Mouse (Mus musculus) ovary, postnatal 36 days (tissue): ENCODE data around the gene Ciapin1.

ENCODE experiments used
- DNase-seq: peaks from one replicate; pipeline ENCODE4 v3.0.0; 2022; ENCODE audit warnings: low spot score, mixed read lengths

Gene Ciapin1

DNA sequence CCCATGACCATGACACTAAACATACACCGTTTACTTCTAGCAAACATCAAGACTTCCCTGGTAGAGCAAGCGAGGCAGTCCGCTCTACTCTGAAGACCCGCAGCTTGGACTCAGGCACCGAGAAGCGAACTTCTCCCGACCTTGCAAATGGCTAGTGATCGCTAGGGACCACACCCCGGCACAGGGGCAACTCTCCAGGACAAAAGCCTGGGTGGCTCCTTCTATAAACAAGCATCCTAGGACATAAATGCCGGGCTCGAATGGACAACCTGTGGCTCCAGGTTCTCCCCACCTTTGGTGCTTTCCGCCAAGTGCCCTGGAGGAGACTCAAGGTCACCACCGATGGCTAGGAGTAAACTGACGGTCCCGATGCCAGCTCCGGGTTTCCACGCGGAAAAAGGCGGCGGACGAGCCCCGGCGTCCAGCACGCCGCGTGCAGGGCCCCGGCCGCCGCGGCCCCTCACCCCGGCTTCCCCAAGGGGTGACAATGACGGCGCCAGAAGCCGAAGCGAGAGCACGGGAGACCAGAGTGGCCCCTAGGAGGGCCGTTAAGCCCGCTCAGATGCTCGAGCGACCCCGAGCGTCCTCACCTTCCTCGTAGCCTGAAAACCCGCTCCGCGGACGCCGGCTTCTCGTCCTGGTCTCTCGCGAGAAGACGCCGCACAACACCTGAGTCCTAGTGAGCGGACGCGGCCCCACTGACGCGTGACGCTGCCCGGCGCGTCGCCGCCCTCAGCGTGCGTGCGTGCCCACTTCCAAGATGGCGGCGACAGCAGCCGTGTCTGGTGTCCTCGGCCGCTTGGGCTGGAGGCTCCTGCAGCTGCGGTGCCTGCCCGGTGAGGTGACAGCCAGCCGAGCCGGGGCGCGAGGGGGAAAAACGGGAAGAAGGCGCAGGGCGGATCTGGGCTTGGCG, at the start of gene Ciapin1, which contains the start of gene Coq9:
Gene Ciapin1 (minus strand): TSS at position 697 of the 913 bp plus-strand sequence.
Gene Coq9 (plus strand): TSS at position 660 of the 913 bp plus-strand sequence.
- peak; percentile 94 for DNase-seq

DNA sequence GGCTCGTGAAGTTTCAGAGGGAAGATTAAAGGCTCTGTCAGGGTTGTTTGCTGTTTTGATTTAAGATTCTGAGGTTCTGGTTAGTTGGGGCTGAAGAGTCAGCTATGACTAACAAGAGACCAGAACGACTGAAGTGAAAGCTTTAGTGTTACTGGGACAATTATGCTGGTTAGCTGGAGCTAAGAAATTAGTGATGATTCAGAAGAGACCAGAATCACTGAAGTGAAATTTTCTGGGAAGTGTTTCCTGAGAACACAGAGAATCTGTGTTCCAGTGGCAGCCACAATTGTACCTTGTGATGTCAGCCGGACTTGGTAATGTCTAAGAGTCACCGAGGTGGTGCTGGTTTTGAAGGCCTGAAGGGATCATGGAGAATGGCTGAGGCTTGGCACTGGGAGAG, 42.6 kb upstream of the Ciapin1 start:
- DNase-seq: no peak

GRCm38 (mm10) chr8:94876820-94877219, 38.7 kb upstream of the Ciapin1 start:
- DNase-seq: no peak

GRCm38 (mm10) chr8:94876197-94876730, 38.1 kb upstream of the Ciapin1 start, which contains the start of gene Dok4:
Dok4 (minus strand) TSS chr8:94876330.
- peak; percentile 93 for DNase-seq

DNA sequence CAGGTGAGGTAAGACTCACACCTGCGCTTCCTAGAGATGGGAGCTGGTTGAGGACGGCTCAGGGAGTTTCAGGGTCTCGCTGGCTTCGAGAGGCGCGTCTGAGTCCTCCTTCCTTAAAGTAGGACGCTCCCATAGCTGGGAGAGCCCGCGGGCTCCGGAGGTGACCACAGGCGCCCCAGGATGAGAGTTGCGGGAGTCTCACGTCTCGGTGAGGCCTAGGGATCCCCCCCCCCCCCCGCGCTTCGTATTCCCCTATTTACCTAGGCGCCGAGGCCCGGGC, 37.7 kb upstream of the Ciapin1 start:
- no peak for DNase-seq

- no peak for DNase-seq
Observed at GRCm38 (mm10) chr8:94875096-94875870, 37.1 kb upstream of the Ciapin1 start.

DNA sequence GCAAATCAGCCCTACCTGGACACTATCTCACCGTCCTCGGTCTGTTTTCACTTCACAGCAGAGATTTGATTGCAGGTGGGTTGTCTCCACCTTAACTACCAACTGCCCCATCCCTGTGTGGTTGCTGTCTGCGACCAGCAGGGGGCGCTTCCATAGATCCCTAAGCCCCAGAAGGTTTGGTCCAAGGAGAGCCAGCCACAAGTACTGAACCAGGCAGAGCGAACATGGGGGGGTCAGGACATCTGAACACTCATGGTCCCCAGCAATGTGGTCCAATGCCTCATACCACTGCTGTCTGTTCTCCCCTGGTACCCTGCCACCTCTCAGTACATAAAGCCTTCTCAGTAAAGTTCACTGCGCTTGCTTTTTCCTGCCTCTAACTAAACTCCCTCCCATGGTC, 36.2 kb upstream of the Ciapin1 start:
- peak; percentile 67 for DNase-seq

DNA sequence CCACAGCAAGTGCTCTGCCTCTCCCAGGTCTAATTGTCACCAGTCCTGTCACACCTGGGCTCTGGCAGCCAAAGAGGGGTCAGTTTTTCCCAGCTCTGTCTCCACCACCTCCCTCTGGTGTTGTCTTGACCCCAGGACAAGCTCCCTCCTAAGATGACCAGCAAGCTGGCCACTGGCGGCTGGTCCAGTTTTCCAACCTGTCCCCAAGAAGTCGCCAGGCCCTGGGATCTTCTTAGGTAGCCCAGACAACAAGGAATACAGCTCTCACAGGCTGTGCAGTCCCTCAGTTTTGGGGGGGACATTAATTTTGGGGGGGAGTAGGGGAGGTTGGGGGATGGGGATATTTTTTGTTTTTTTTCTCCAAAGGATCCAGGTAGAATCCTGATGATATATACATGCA, 34.4 kb upstream of the Ciapin1 start:
- DNase-seq: no peak

- DNase-seq: no peak
Observed at GRCm38 (mm10) chr8:94872156-94872555, 34.0 kb upstream of the Ciapin1 start.

DNA sequence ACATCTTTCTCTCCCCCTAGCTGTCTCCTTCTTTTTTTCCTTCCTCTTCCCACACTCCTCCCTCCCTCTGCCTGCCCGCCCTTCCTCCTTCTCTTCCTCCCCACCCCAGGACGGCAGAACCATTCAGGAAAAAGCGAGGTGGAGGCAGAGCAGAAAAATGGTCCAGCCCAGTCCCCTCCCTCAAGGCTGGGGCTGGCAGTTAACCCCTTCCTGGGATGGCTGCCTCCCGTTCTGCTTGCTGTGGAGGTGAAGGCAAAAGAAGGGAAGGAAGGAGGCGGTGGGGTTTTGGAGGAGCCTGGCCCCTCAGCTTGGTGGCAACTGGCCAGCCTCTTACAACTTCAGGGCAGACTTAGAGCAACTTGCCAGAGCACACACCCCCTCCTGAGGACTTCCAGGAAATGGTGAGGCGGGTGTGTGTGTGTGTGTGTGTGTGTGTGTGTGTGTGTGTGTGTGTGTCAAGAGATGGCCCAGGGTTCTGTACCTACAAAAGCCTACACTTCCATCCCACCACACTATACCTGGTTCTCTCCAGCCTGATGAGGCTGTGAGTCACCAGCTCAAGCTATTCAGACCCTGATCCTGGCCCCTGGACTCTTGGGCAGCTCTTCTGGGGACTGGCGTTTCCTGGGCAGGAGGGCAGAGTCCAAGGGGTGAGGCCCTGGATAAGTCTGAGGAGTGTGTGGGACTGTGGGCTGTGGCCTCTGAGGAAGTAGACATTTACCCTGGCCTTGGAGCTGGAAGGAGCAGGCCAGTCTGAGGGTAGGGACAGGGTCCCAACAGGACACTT, 33.1 kb upstream of the Ciapin1 start:
- peak; percentile 47 for DNase-seq

GRCm38 (mm10) chr8:94870474-94871107, 32.4 kb upstream of the Ciapin1 start:
- DNase-seq: peak; percentile 23

- no peak for DNase-seq
Observed at GRCm38 (mm10) chr8:94870003-94870402, 31.8 kb upstream of the Ciapin1 start.

- no peak for DNase-seq
Observed at GRCm38 (mm10) chr8:94869146-94869545, 31.0 kb upstream of the Ciapin1 start.

DNA sequence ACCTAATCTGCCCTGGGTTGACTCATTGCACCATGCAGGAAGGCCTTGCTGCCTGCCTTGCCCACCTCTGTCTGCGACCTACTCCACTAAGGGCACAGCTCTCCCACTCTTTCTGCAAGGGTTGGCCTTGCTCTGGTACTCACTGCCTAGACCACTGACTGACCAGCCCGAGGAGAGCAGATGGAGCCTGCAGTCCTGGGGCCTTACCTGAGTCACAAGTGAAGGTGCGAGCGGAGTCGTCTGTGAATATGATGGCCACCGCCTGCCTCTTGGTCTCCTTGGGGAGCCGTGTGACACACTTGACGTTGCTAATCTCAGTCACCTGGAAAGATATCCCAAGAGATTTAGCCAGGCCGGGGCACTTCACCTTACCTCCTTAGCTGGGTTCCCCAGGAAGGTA, 28.8 kb upstream of the Ciapin1 start:
- DNase-seq: no peak

DNA sequence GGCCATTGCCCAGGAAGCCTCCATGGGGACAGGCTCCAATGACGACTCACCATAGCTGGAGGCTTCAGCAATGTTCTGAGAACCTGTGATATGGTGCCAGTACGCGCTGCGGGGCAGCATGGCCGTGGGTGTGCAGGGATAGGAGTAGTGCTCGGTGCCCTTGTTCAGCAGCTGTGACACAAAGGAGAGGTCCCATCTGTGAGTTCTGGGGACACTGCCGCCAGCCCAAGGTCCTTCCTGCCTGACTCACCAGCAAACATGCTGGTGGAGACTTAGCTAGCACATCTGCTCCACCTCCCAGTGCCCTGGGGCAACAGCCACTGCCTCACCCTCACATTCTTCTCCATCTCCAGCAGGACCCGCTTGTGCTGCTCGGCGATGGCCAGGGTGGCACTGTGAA, 27.1 kb upstream of the Ciapin1 start:
- DNase-seq: no peak

- no peak for DNase-seq
Observed at GRCm38 (mm10) chr8:94863897-94864673, 25.9 kb upstream of the Ciapin1 start.

DNA sequence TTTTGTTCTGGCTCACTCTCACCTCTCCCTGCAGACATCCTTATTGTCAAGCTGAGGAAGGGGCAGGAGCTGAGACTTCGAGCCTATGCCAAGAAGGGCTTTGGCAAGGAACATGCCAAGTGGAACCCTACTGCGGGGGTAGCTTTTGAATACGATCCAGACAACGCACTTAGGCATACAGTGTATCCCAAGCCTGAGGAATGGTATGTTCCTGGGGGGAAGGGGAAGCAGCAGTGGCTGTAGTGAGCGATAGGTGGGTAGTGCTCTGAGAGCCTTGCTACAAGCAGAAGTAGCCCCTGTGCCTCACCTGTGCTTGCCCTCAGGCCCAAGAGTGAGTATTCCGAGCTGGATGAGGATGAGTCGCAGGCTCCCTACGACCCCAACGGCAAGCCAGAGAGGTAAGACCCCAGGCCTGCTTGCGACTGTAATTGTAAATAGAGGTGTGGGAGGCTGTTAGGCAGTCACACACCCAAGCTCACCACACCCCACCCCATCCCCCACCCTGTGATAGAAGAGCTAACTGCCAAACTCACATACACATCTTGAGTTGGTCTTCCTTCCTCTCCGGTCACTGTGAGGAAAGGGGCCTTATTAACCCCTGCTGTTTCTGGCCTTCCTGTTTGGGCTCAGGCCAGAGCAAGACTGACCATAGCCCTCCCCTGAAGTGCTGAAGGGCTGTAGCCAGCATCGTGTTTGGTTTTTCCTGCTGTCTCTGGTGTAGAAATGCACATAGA, 24.5 kb upstream of the Ciapin1 start:
- no peak for DNase-seq

DNA sequence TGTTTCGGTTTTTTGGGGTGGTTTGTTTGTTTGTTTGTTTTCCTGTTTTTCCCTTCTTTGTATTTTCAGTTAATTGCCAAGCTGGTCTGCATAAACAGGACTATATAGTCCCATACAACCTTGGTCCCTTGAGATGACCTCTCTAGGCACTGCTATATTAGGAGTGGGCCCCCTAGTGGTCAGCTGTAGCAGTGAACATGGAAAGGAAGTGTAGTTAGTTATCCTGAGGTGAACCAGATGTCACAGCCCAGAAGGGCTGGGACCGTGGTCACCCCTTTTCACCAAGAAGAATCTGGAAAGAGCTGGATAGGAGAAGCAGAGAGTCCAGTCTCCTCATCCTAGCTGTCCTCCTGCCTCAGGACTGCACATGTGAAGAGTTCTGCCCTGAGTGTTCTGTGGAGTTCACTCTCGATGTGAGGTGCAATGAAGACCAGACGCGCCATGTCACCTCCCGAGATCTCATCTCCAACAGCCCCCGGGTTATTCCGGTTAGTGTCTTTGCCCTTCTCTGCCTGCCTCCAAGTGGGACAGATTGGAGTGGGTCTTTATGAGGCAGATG, 23.3 kb upstream of the Ciapin1 start:
- peak; percentile 27 for DNase-seq

- DNase-seq: peak; percentile 90
Observed at GRCm38 (mm10) chr8:94857346-94858173, 19.4 kb upstream of the Ciapin1 start, which contains the start of gene Polr2c. Polr2c (plus strand) TSS chr8:94857450.
